Mouse (Mus musculus) embryo, embryonic 10 days (tissue): ENCODE results near the gene Atp7b.

Experiments used
- DNase-seq: peaks from one replicate; pipeline ENCODE4 v3.0.0-alpha.2; 2015; ENCODE audit warnings: low spot score

The Atp7b gene

GRCm38 (mm10) chr8:22059821-22060445 is at the start of gene Atp7b:
TSS of gene Atp7b (minus strand) at chr8:22060305.
- peak; percentile 31 for DNase-seq

GRCm38 (mm10) chr8:22107020-22107419 is 46.9 kb upstream of the Atp7b start:
- DNase-seq = no peak

GRCm38 (mm10) chr8:22091568-22091967 is 31.5 kb upstream of the Atp7b start:
- peak; percentile 59 for DNase-seq

GRCm38 (mm10) chr8:22089226-22089625 is 29.1 kb upstream of the Atp7b start:
- DNase-seq = no peak

- DNase-seq = no peak
These were observed 19.4 kb upstream of the Atp7b start for GRCm38 (mm10) chr8:22079313-22080007.

- no peak for DNase-seq
These were observed 1.0 kb upstream of the Atp7b start for GRCm38 (mm10) chr8:22061126-22061525.

GRCm38 (mm10) chr8:22060446-22060889 is 363 bp upstream of the Atp7b start, which contains the start of gene Alg11:
TSS of gene Alg11 (plus strand) at chr8:22060721.
- peak; percentile 100 for DNase-seq

- no peak for DNase-seq
These were observed 859 bp downstream of the Atp7b start for GRCm38 (mm10) chr8:22059153-22059738.

GRCm38 (mm10) chr8:22058368-22058767 is 1.7 kb downstream of the Atp7b start:
- DNase-seq = no peak

GRCm38 (mm10) chr8:22056850-22057249 is 3.3 kb downstream of the Atp7b start:
- no peak for DNase-seq

GRCm38 (mm10) chr8:22055492-22055877 is 4.6 kb downstream of the Atp7b start:
- DNase-seq = no peak

- DNase-seq = no peak
These were observed 5.2 kb downstream of the Atp7b start for GRCm38 (mm10) chr8:22054674-22055491.

GRCm38 (mm10) chr8:22047699-22048464 is 12.2 kb downstream of the Atp7b start:
- peak; percentile 80 for DNase-seq

- peak; percentile 53 for DNase-seq
These were observed 16.4 kb downstream of the Atp7b start for GRCm38 (mm10) chr8:22043706-22044105.

GRCm38 (mm10) chr8:22042515-22042914 is 17.6 kb downstream of the Atp7b start:
- no peak for DNase-seq

GRCm38 (mm10) chr8:22040153-22040509 is 20.0 kb downstream of the Atp7b start:
- no peak for DNase-seq

GRCm38 (mm10) chr8:22039468-22040152 is 20.5 kb downstream of the Atp7b start:
- DNase-seq = no peak

- no peak for DNase-seq
These were observed 23.1 kb downstream of the Atp7b start for GRCm38 (mm10) chr8:22037022-22037421.

- DNase-seq = no peak
These were observed 24.0 kb downstream of the Atp7b start for GRCm38 (mm10) chr8:22036137-22036536.

- DNase-seq = no peak
These were observed 29.1 kb downstream of the Atp7b start for GRCm38 (mm10) chr8:22030990-22031389.

GRCm38 (mm10) chr8:22028973-22029372 is 31.1 kb downstream of the Atp7b start:
- no peak for DNase-seq
